ENCODE assay signal across 8 mouse cellular contexts in the genomic region with DNA sequence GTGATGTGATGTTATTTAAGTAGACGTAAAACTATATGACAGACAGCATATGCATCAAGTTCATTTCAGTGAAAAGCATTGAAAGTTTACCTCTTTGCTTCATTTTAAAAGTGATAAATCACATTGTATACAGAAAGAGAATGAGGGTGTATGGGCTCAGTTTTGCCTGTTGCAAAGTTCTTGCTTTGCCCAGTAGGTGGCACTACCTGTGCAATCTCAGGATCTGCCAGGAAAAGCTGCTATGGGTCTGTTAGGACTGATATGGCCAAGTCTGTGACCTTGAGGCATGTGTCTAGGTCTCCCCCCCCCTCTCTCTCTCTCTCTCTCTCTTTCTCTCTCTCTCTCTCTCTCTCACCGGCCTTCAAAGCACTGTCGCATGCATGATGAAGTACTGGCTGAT.
DNase-seq lines count a peak whose midpoint lies in the region; ATAC-seq and TF ChIP-seq lines count a peak whose summit lies in the region.
"Had no signal": no experiment of that assay in that cellular context is flagged by ENCODE, and none has a peak within 500 bp of the region (broad histone marks: within the 10 kb centered on the region; RNA-seq: fewer than 3 reads in every experiment).

No protein-coding gene starts in this region.

- no peak overlapping the region for H3K27ac ChIP-seq in intestine, postnatal 0 days (ENCODE audit: low read depth, low read length)
- H3K27ac ChIP-seq in intestine, embryonic 15.5 days, result no peak overlapping the region
- H3K27ac ChIP-seq in ES-Bruce4 (ENCODE audit: insufficient read depth, low read length), result no peak overlapping the region
- H3K27ac ChIP-seq: embryonic facial prominence, embryonic 13.5 days had no signal

- TF ChIP-seq CTCF in intestine, postnatal 0 days (IDR thresholded peaks at IDR 0.05; ENCODE audit: low read depth), result peak; percentile 65
- TF ChIP-seq CTCF in ES-Bruce4 (IDR thresholded peaks at IDR 0.05; ENCODE audit: low read depth, low read length), result peak; percentile 28

- H3K9me3 ChIP-seq in intestine, postnatal 0 days (ENCODE audit: control insufficient read depth), result no peaks in the 10 kb centered on the region
- no peaks in the 10 kb centered on the region for H3K9me3 ChIP-seq in intestine, embryonic 15.5 days
- H3K9me3 ChIP-seq in ES-Bruce4 (replicated peaks; ENCODE audit: control insufficient read depth, insufficient read depth, low read length, poor library complexity, severe bottlenecking), result 0 out of 2 replicates have a peak, but pooled peaks cover 8% of the 10 kb centered on the region
- H3K9me3 ChIP-seq: embryonic facial prominence, embryonic 13.5 days had no signal

- H3K36me3 ChIP-seq in intestine, postnatal 0 days (ENCODE audit: control insufficient read depth, insufficient read depth), result no peaks in the 10 kb centered on the region
- H3K36me3 ChIP-seq in intestine, embryonic 15.5 days, result no peaks in the 10 kb centered on the region
- H3K36me3 ChIP-seq in ES-Bruce4 (ENCODE audit: control insufficient read depth, insufficient read depth, low read length, poor library complexity, severe bottlenecking), result no peaks in the 10 kb centered on the region
- H3K36me3 ChIP-seq: embryonic facial prominence, embryonic 13.5 days had no signal

- no peak for TF ChIP-seq POLR2A in ES-Bruce4 (IDR thresholded peaks at IDR 0.05; ENCODE audit: insufficient read depth, low read length)

- no peaks in the 10 kb centered on the region for H3K4me1 ChIP-seq in intestine, postnatal 0 days (replicated peaks; ENCODE audit: control insufficient read depth, insufficient read depth, low read length)
- H3K4me1 ChIP-seq in intestine, embryonic 15.5 days (replicated peaks), result no peaks in the 10 kb centered on the region
- H3K4me1 ChIP-seq in ES-Bruce4 (ENCODE audit: control insufficient read depth, insufficient read depth, low read length), result no peaks in the 10 kb centered on the region
- H3K4me1 ChIP-seq: embryonic facial prominence, embryonic 13.5 days had no signal

- WGBS in intestine, postnatal 0 days, result 63% methylated on average over 3 of the region's 3 CpGs
- WGBS in intestine, embryonic 15.5 days, result 51% methylated on average over 3 of the region's 3 CpGs

- ATAC-seq in intestine, postnatal 0 days, result no peak
- no peak for ATAC-seq in intestine, embryonic 15.5 days

- H3K9ac ChIP-seq in intestine, postnatal 0 days (ENCODE audit: low read depth, low read length), result no peak overlapping the region
- no peak overlapping the region for H3K9ac ChIP-seq in intestine, embryonic 15.5 days
- H3K9ac ChIP-seq in ES-Bruce4 (ENCODE audit: low read depth, poor library complexity, severe bottlenecking), result no peak overlapping the region
- H3K9ac ChIP-seq: embryonic facial prominence, embryonic 13.5 days had no signal

- no peaks in the 10 kb centered on the region for H3K27me3 ChIP-seq in intestine, postnatal 0 days (replicated peaks; ENCODE audit: control insufficient read depth, insufficient read depth, low read length)
- no peaks in the 10 kb centered on the region for H3K27me3 ChIP-seq in intestine, embryonic 15.5 days (replicated peaks)
- no peaks in the 10 kb centered on the region for H3K27me3 ChIP-seq in ES-Bruce4 (ENCODE audit: control insufficient read depth, insufficient read depth, low read length, poor library complexity, severe bottlenecking)
- H3K27me3 ChIP-seq: embryonic facial prominence, embryonic 13.5 days had no signal

- no peak for TF ChIP-seq EP300 in ES-Bruce4 (IDR thresholded peaks at IDR 0.05; ENCODE audit: insufficient read depth, low read depth, low read length)

- H3K4me2 ChIP-seq in intestine, postnatal 0 days (replicated peaks; ENCODE audit: low read depth), result no peak overlapping the region
- H3K4me2 ChIP-seq in intestine, embryonic 15.5 days (replicated peaks), result no peak overlapping the region
- H3K4me2 ChIP-seq: embryonic facial prominence, embryonic 13.5 days had no signal

- H3K4me3 ChIP-seq in intestine, postnatal 0 days (ENCODE audit: low read depth, low read length), result no peak overlapping the region
- no peak overlapping the region for H3K4me3 ChIP-seq in intestine, embryonic 15.5 days (replicated peaks)
- H3K4me3 ChIP-seq in ES-Bruce4 (ENCODE audit: low read depth, low read length), result no peak overlapping the region
- H3K4me3 ChIP-seq: embryonic facial prominence, embryonic 13.5 days had no signal

- peak; percentile 21 for DNase-seq in ZHBTc4 (ENCODE audit: low read depth, low spot score)
- peak; percentile 18 for DNase-seq in forelimb bud, embryonic 11.5 days (ENCODE audit: low read depth, low spot score)
- peak; percentile 1 for DNase-seq in lung, postnatal 25 days (ENCODE audit: low spot score)
- DNase-seq in testis, postnatal 14 days (ENCODE audit: low spot score), result no peak
